In the genomic region with DNA sequence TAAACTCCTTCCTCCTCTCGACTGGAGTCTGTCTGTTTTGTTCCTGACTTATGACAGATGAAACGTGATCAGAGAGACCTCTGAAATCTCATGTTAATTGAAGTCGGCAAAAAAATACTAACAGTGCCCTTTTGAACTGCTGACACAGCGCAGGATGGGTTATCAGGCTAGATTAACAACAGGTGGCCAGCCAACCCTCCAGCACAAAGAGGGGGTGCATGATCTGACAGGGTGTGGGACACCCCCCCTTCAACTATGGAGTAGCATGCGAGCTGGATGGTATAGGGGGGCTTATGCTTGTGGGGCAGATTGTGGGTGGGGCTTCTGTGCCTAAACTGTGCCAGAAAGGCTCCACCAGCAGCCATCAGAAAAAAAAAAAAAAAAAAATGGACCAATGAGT, we compare ENCODE assay signal across 28 mouse cellular contexts. TPM values are rescaled to one million over a fixed set of nuclear protein-coding genes. Genes with fewer than 3 reads are reported as not detected.
DNase-seq lines count a peak whose midpoint lies in the region; ATAC-seq lines count a peak whose summit lies in the region.
"Had no signal": no experiment of that assay in that cellular context is flagged by ENCODE, and none has a peak within 500 bp of the region (broad histone marks: within the 10 kb centered on the region; RNA-seq: fewer than 3 reads in every experiment).

No protein-coding gene starts in this region.

- no peak overlapping the region for H3K4me3 ChIP-seq in embryonic facial prominence, embryonic 10.5 days
- H3K4me3 ChIP-seq in embryonic facial prominence, embryonic 13.5 days, result no peak overlapping the region
- no peak overlapping the region for H3K4me3 ChIP-seq in intestine, embryonic 16.5 days (ENCODE audit: low read length)
- no peak overlapping the region for H3K4me3 ChIP-seq in heart, embryonic 10.5 days
- H3K4me3 ChIP-seq: erythroblast, embryonic 14.5 days; forebrain, embryonic 10.5 days; forebrain, embryonic 12.5 days had no signal

- DNase-seq in embryo, embryonic 10 days (ENCODE audit: low spot score), result peak; percentile 28
- DNase-seq in embryo, embryonic 11 days, result no peak
- DNase-seq in embryonic facial prominence, embryonic 10.5 days (ENCODE audit: low spot score), result peak; percentile 61
- no peak for DNase-seq in adrenal gland, postnatal 25 days
- no peak for DNase-seq in thymus, postnatal 10 days (ENCODE audit: low spot score in 2 of 2)
- DNase-seq in heart, embryonic 10.5 days (ENCODE audit: low spot score), result no peak
- DNase-seq: adrenal gland, adult 8-10 months; adrenal gland, postnatal 14 days; B cell, adult 2 months; cerebellum, adult 11 months; cerebellum, adult 18-20 months; cerebellum, adult 8-10 months; cerebellum, adult 9-11 months; cerebellum, postnatal 14 days; cerebellum, postnatal 36 days had no signal

- WGBS in embryonic facial prominence, embryonic 10.5 days, result 26% methylated on average over 5 of the region's 5 CpGs
- WGBS in embryonic facial prominence, embryonic 13.5 days, result 7% methylated on average over 5 of the region's 5 CpGs
- 32% methylated on average over 5 of the region's 5 CpGs for WGBS in intestine, embryonic 16.5 days
- WGBS in heart, embryonic 10.5 days, result 48% methylated on average over 5 of the region's 5 CpGs

- H3K4me2 ChIP-seq in embryonic facial prominence, embryonic 13.5 days, result no peak overlapping the region
- no peak overlapping the region for H3K4me2 ChIP-seq in intestine, embryonic 16.5 days (ENCODE audit: low read depth, low read length)
- H3K4me2 ChIP-seq: forebrain, embryonic 12.5 days had no signal

- peaks cover 62% of the 10 kb centered on the region for H3K4me1 ChIP-seq in embryonic facial prominence, embryonic 10.5 days
- H3K4me1 ChIP-seq in embryonic facial prominence, embryonic 13.5 days, result peaks cover 63% of the 10 kb centered on the region
- H3K4me1 ChIP-seq in intestine, embryonic 16.5 days (ENCODE audit: control insufficient read depth, insufficient read depth, low read length), result no peaks in the 10 kb centered on the region
- peaks cover 31% of the 10 kb centered on the region for H3K4me1 ChIP-seq in heart, embryonic 10.5 days

- no peak for ATAC-seq in embryonic facial prominence, embryonic 13.5 days (ENCODE audit: insufficient number of reproducible peaks, insufficient read depth, low FRiP score, low TSS enrichment, low read depth)
- 0 out of 2 replicates have a peak, but pooled peaks have one; percentile 48 for ATAC-seq in intestine, embryonic 16.5 days
- ATAC-seq: activated CD4-positive, CD25-positive, alpha-beta regulatory T cell, adult 4 months; CD4-positive, CD25-positive, alpha-beta regulatory T cell, adult 4 months; forebrain, embryonic 14.5 days; forebrain, embryonic 16.5 days; Patski had no signal

- H3K9me3 ChIP-seq in embryonic facial prominence, embryonic 10.5 days, result no peaks in the 10 kb centered on the region
- H3K9me3 ChIP-seq in embryonic facial prominence, embryonic 13.5 days, result no peaks in the 10 kb centered on the region
- no peaks in the 10 kb centered on the region for H3K9me3 ChIP-seq in intestine, embryonic 16.5 days (ENCODE audit: control insufficient read depth, low read length)
- no peaks in the 10 kb centered on the region for H3K9me3 ChIP-seq in heart, embryonic 10.5 days
- H3K9me3 ChIP-seq: forebrain, embryonic 10.5 days; forebrain, embryonic 12.5 days; G1E had no signal

- 0 out of 2 replicates have a peak, but pooled peaks cover 4% of the 10 kb centered on the region for H3K27me3 ChIP-seq in embryonic facial prominence, embryonic 10.5 days (replicated peaks; ENCODE audit: low read depth, poor library complexity, severe bottlenecking)
- no peaks in the 10 kb centered on the region for H3K27me3 ChIP-seq in embryonic facial prominence, embryonic 13.5 days
- H3K27me3 ChIP-seq in intestine, embryonic 16.5 days (replicated peaks; ENCODE audit: control insufficient read depth, insufficient read depth, low read length), result no peaks in the 10 kb centered on the region
- 0 out of 2 replicates have a peak, but pooled peaks cover 3% of the 10 kb centered on the region for H3K27me3 ChIP-seq in heart, embryonic 10.5 days (ENCODE audit: insufficient read depth, poor library complexity, severe bottlenecking)
- H3K27me3 ChIP-seq: forebrain, embryonic 12.5 days; Patski had no signal

- peaks cover 34% of the 10 kb centered on the region for H3K36me3 ChIP-seq in embryonic facial prominence, embryonic 10.5 days (replicated peaks)
- peaks cover 34% of the 10 kb centered on the region for H3K36me3 ChIP-seq in embryonic facial prominence, embryonic 13.5 days
- H3K36me3 ChIP-seq in intestine, embryonic 16.5 days (ENCODE audit: control insufficient read depth, insufficient read depth, low read length), result no peaks in the 10 kb centered on the region
- no peaks in the 10 kb centered on the region for H3K36me3 ChIP-seq in heart, embryonic 10.5 days
- H3K36me3 ChIP-seq: forebrain, embryonic 12.5 days; G1E had no signal

- no peak overlapping the region for H3K9ac ChIP-seq in embryonic facial prominence, embryonic 13.5 days
- no peak overlapping the region for H3K9ac ChIP-seq in intestine, embryonic 16.5 days (ENCODE audit: low read depth, low read length)
- H3K9ac ChIP-seq: forebrain, embryonic 12.5 days had no signal

- peak overlapping the region; percentile 41 for H3K27ac ChIP-seq in embryonic facial prominence, embryonic 10.5 days (replicated peaks)
- H3K27ac ChIP-seq in embryonic facial prominence, embryonic 13.5 days, result peak overlapping the region; percentile 69; the same call in 1 of the 2 replicates
- no peak overlapping the region for H3K27ac ChIP-seq in intestine, embryonic 16.5 days (ENCODE audit: low read length)
- H3K27ac ChIP-seq in heart, embryonic 10.5 days, result no peak overlapping the region
- H3K27ac ChIP-seq: forebrain, embryonic 10.5 days; forebrain, embryonic 12.5 days had no signal

RNA-seq across cellular contexts. Expression of a gene that starts 39.1 kb away (rescaled TPM):
- 22.4 and 22.7 TPM in 2 replicates for polyA plus RNA-seq in embryonic facial prominence, embryonic 10.5 days (2016; fragmentation: Nextera tagmentation; extraction: Ambion mirVana)
- 29.3 and 34.1 TPM in 2 replicates for polyA plus RNA-seq in embryonic facial prominence, embryonic 13.5 days (2015; fragmentation: Nextera tagmentation; extraction: Ambion mirVana)
- polyA plus RNA-seq in intestine, embryonic 16.5 days (2015; fragmentation: Nextera tagmentation; extraction: Ambion mirVana), result 0.04 and 0.10 TPM in 2 replicates
- 0.29 and 0.39 TPM in 2 replicates for total RNA-seq in adrenal gland, postnatal 25 days (2021)
- polyA plus RNA-seq in heart, embryonic 10.5 days (2016; fragmentation: Nextera tagmentation; extraction: Ambion mirVana), result 0.83 and 3.6 TPM in 2 replicates
- total RNA-seq: CH12.LX; common myeloid progenitor, adult 5-6 weeks had no signal
- polyA plus RNA-seq: activated CD4-positive, CD25-positive, alpha-beta regulatory T cell, adult 4 months; CD4-positive, CD25-positive, alpha-beta regulatory T cell, adult 4 months; G1E; Patski had no signal

Comparison
In these comparisons a context has a peak if more than half of its experiments do, and no peak if none do; other contexts are left out.
1. DNase-seq: peak in embryo, embryonic 10 days (single experiment) and embryonic facial prominence, embryonic 10.5 days (single experiment); none in embryo, embryonic 11 days (single experiment), adrenal gland, postnatal 25 days (single experiment), thymus, postnatal 10 days (0 of 2) and heart, embryonic 10.5 days (single experiment).
2. H3K27ac ChIP-seq: peak in embryonic facial prominence, embryonic 10.5 days (single experiment) and embryonic facial prominence, embryonic 13.5 days (single experiment); none in intestine, embryonic 16.5 days (single experiment) and heart, embryonic 10.5 days (single experiment).